Mouse (Mus musculus) MEL (cell line): Measurements from ENCODE around the gene Cpm.

ENCODE experiments used
- CTCF ChIP-seq, 3 experiments: IDR thresholded peaks in 2 of 3; conservative IDR thresholded peaks in 1 of 3; 2 replicates each; pipeline ENCODE4 v1.5.1; 2011 to 2012; ENCODE audit warnings: low read length in 3 of 3, low read depth in 2 of 3, mild to moderate bottlenecking in 2 of 3, improper control_type of control experiment in 1 of 3, inconsistent platforms in 1 of 3, mixed read lengths in 1 of 3, moderate library complexity in 1 of 3; ENCODE audit not compliant: control insufficient read depth in 1 of 3, insufficient read depth in 1 of 3, poor library complexity in 1 of 3, severe bottlenecking in 1 of 3
- ETS1 ChIP-seq: IDR thresholded peaks from 2 replicates; pipeline ENCODE4 v1.6.1; 2012; ENCODE audit warnings: low read depth, mild to moderate bottlenecking, inconsistent platforms, low read length, improper control_type of control experiment, moderate library complexity
- GABPA ChIP-seq: IDR thresholded peaks from 2 replicates; pipeline ENCODE4 v1.6.1; 2012; ENCODE audit warnings: low read depth, mild to moderate bottlenecking, inconsistent platforms, low read length, improper control_type of control experiment, moderate library complexity
- GATA1 ChIP-seq: IDR thresholded peaks from 2 replicates; pipeline ENCODE4 v1.6.1; 2011; ENCODE audit warnings: low read depth, low read length, improper control_type of control experiment
- MAFK ChIP-seq: IDR thresholded peaks from 2 replicates; pipeline ENCODE4 v1.6.1; 2011; ENCODE audit warnings: low read depth, mild to moderate bottlenecking, low read length, improper control_type of control experiment, borderline replicate concordance
- POLR2A ChIP-seq, 2 experiments: IDR thresholded peaks; 2 replicates each; pipeline ENCODE4 v1.6.1; 2011 to 2012; ENCODE audit warnings: low read length in 2 of 2, mild to moderate bottlenecking in 2 of 2, control low read depth in 1 of 2, improper control_type of control experiment in 1 of 2, low read depth in 1 of 2, moderate library complexity in 1 of 2; ENCODE audit not compliant: control insufficient read depth in 1 of 2, insufficient read depth in 1 of 2, poor library complexity in 1 of 2
- POLR2AphosphoS2 ChIP-seq: IDR thresholded peaks from 2 replicates; pipeline ENCODE4 v1.6.1; 2011; ENCODE audit warnings: low read length, improper control_type of control experiment
- POLR2AphosphoS5 ChIP-seq: IDR thresholded peaks from 2 replicates; pipeline ENCODE4 v1.6.1; 2012; ENCODE audit warnings: low read depth, borderline replicate concordance, mild to moderate bottlenecking, inconsistent platforms, low read length, moderate library complexity, mixed read lengths
- TAL1 ChIP-seq: IDR thresholded peaks from 2 replicates; pipeline ENCODE4 v1.6.1; 2012; ENCODE audit warnings: mild to moderate bottlenecking, inconsistent platforms, low read length, moderate library complexity, mixed read lengths

GRCm38 (mm10) chr10:117705806-117706205 lies 76.5 kb downstream of the Cpm start:
- TF ChIP-seq CTCF (IDR thresholded peaks at IDR 0.05 in 2 of 3, conservative IDR thresholded peaks at IDR 0.05 in 1 of 3; ENCODE audit: control insufficient read depth in 1 of 3, insufficient read depth in 1 of 3, low read depth in 2 of 3, low read length in 3 of 3, poor library complexity in 1 of 3, severe bottlenecking in 1 of 3) (no peak), MAFK (no peak), POLR2AphosphoS5 (no peak), GABPA (no peak), POLR2A (IDR thresholded peaks at IDR 0.05; ENCODE audit: control insufficient read depth in 1 of 2, insufficient read depth in 1 of 2, low read depth in 1 of 2, low read length in 2 of 2, poor library complexity in 1 of 2) (no peak), ETS1 (no peak), GATA1 (no peak), TAL1 (no peak), POLR2AphosphoS2 (no peak)
